In the genomic region with DNA sequence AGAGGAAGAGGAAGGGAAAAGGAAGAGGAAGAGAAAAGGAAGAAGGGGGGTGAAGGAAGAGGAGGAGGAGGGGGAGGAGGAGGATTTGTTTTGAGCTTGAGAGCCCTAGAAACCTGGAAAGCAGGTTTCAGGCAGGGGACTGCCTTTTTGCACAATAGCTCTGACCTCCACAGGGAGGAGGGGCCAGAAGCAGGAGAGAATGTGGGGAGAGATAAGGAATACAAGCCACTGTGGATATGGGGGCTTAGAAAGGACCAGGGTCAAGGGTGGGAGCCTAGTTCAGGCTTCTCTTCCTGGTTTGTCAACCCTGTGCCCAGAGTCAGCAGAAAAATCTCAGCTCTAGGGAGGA, we compare ENCODE assay signal across 8 mouse cellular contexts. TPM values are rescaled to one million over a fixed set of nuclear protein-coding genes. Genes with fewer than 3 reads are reported as not detected.
A peak's percentile ranks its signal among the peaks of the same experiment; 100 is the strongest.
DNase-seq lines count a peak whose midpoint lies in the region; ATAC-seq and TF ChIP-seq lines count a peak whose summit lies in the region.

No protein-coding gene starts in this region.

- no peaks in the 10 kb centered on the region for H3K27me3 ChIP-seq in heart, embryonic 15.5 days
- no peaks in the 10 kb centered on the region for H3K27me3 ChIP-seq in lung, postnatal 0 days (replicated peaks; ENCODE audit: insufficient read depth, low read length)

- H3K4me2 ChIP-seq in heart, embryonic 15.5 days, result peak overlapping the region; percentile 70
- peak overlapping the region; percentile 32 for H3K4me2 ChIP-seq in lung, postnatal 0 days (replicated peaks; ENCODE audit: low read depth, low read length)

- H3K36me3 ChIP-seq in heart, embryonic 15.5 days, result no peaks in the 10 kb centered on the region
- no peaks in the 10 kb centered on the region for H3K36me3 ChIP-seq in lung, postnatal 0 days (ENCODE audit: insufficient read depth, low read length)

- H3K4me1 ChIP-seq in heart, embryonic 15.5 days (replicated peaks), result peaks cover 79% of the 10 kb centered on the region
- peaks cover 32% of the 10 kb centered on the region for H3K4me1 ChIP-seq in lung, postnatal 0 days (ENCODE audit: insufficient read depth, low read depth, low read length)

- peak overlapping the region; percentile 31; the same call in 1 of the 2 replicates for H3K4me3 ChIP-seq in heart, embryonic 15.5 days
- no peak overlapping the region for H3K4me3 ChIP-seq in lung, postnatal 0 days (ENCODE audit: low read depth, low read length)

- no peak for ATAC-seq in heart, embryonic 15.5 days (replicated peaks; ENCODE audit: insufficient number of reproducible peaks, insufficient read depth, low FRiP score, low read depth)
- ATAC-seq in lung, postnatal 0 days, result peak; percentile 16

- peak overlapping the region; percentile 38 for H3K9ac ChIP-seq in heart, embryonic 15.5 days
- no peak overlapping the region for H3K9ac ChIP-seq in lung, postnatal 0 days (replicated peaks; ENCODE audit: low read depth)

- H3K27ac ChIP-seq in heart, embryonic 15.5 days, result peak overlapping the region; percentile 81
- H3K27ac ChIP-seq in lung, postnatal 0 days (ENCODE audit: low read length), result peak overlapping the region; percentile 80

- H3K9me3 ChIP-seq in heart, embryonic 15.5 days (replicated peaks), result no peaks in the 10 kb centered on the region
- no peaks in the 10 kb centered on the region for H3K9me3 ChIP-seq in lung, postnatal 0 days (ENCODE audit: low read length)

- no peak for TF ChIP-seq EP300 in lung, postnatal 0 days (IDR thresholded peaks at IDR 0.05)

- TF ChIP-seq CTCF in lung, postnatal 0 days (IDR thresholded peaks at IDR 0.05), result no peak

- peak; percentile 22 for DNase-seq in adrenal gland, postnatal 14 days
- DNase-seq in adrenal gland, adult 8-10 months, result no peak
- peak; percentile 42 for DNase-seq in 416B (ENCODE audit: low read depth)
- peak; percentile 80 for DNase-seq in lung, postnatal 0 days (ENCODE audit: low spot score)
- DNase-seq in c-Kit-positive CD71-positive TER-119-positive erythroid progenitor cells, embryonic 14.5 days (ENCODE audit: low spot score), result no peak
- DNase-seq in urinary bladder, postnatal 4 days (ENCODE audit: low spot score in 2 of 2), result no peak
- no peak for DNase-seq in spleen, adult 12 weeks (ENCODE audit: low spot score)

RNA-seq across cellular contexts. Expression of a gene that starts 21.6 kb away (rescaled TPM):
- 39.3 and 44.9 TPM in 2 replicates for total RNA-seq in adrenal gland, postnatal 14 days (2021)
- total RNA-seq in adrenal gland, adult 8-10 months (2022), result 10 to 100 TPM; 46.6 to 69.0 (median 59.4) TPM
- 15.9 and 19.2 TPM in 2 replicates for polyA plus RNA-seq in heart, embryonic 15.5 days (2015; fragmentation: Nextera tagmentation; extraction: Ambion mirVana)
- 34.1 and 34.8 TPM in 2 replicates for polyA plus RNA-seq in lung, postnatal 0 days (2015; fragmentation: Nextera tagmentation; extraction: Ambion mirVana)

RNA-seq across cellular contexts. Expression of a gene that starts 49.9 kb away (rescaled TPM):
- 57.0 and 60.7 TPM in 2 replicates for total RNA-seq in adrenal gland, postnatal 14 days (2021)
- total RNA-seq in adrenal gland, adult 8-10 months (2022), result 10 to 100 TPM; 39.0 to 81.8 (median 61.0) TPM
- 86.9 and 91.8 TPM in 2 replicates for polyA plus RNA-seq in heart, embryonic 15.5 days (2015; fragmentation: Nextera tagmentation; extraction: Ambion mirVana)
- polyA plus RNA-seq in lung, postnatal 0 days (2015; fragmentation: Nextera tagmentation; extraction: Ambion mirVana), result 52.6 and 70.9 TPM in 2 replicates

RNA-seq across cellular contexts. Expression of a gene that starts 50.1 kb away (rescaled TPM):
- total RNA-seq in adrenal gland, postnatal 14 days (2021), result 11.5 and 12.7 TPM in 2 replicates
- 10 to 100 TPM in 3 of 4 experiments, 1 to 10 TPM in 1; 7.0 to 16.4 (median 12.0) TPM for total RNA-seq in adrenal gland, adult 8-10 months (2022)
- polyA plus RNA-seq in heart, embryonic 15.5 days (2015; fragmentation: Nextera tagmentation; extraction: Ambion mirVana), result 8.8 and 10.9 TPM in 2 replicates
- 18.4 and 19.6 TPM in 2 replicates for polyA plus RNA-seq in lung, postnatal 0 days (2015; fragmentation: Nextera tagmentation; extraction: Ambion mirVana)

Comparison
In these comparisons a context has a peak if more than half of its experiments do, and no peak if none do; other contexts are left out.
1. DNase-seq: peak in adrenal gland, postnatal 14 days (single experiment), 416B (single experiment) and lung, postnatal 0 days (single experiment); none in adrenal gland, adult 8-10 months (single experiment), c-Kit-positive CD71-positive TER-119-positive erythroid progenitor cells, embryonic 14.5 days (single experiment), urinary bladder, postnatal 4 days (0 of 2) and spleen, adult 12 weeks (single experiment).